Mouse (Mus musculus): ENCODE data around the gene Metap1d. TPM values are rescaled to one million over a fixed set of nuclear protein-coding genes. Genes with fewer than 3 reads are reported as not detected.

Metap1d gene
- 45.7 TPM for polyA plus RNA-seq (2017; shearing (Covaris generic))

GRCm38 (mm10) chr2:71453161-71453916 is at the start of gene Metap1d:
Gene Metap1d, plus strand, starts transcription at chr2:71453276.

GRCm38 (mm10) chr2:71528014-71528713 is 75.1 kb downstream of the Metap1d start, which contains the start of gene Dlx1:
Gene Dlx1, plus strand, starts transcription at chr2:71528113.

DNA sequence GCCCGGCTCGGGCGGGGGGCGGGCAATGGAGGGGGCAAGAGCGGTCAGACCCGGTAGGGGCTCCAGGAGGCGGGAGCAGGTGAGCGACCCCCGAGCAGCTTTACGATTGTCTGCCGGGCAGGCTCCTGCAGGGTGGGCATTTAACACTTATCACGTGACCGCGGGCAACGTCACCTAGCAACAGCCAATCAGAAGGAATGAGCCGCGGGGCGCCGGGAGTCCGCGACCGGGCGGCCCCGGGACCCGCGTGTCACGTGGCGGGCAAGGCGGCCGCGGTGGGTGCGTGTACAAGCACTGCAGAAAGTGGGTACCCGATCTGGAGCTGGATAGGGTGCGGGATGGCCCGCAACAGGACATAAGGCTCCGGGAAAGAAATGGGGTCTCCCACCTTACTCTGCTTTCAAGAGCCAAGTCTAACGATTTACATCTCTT is 93.6 kb downstream of the Metap1d start, which contains the start of gene Dlx2:
Dlx2 (minus strand) TSS at position 115 of the 432 bp plus-strand sequence.

Other genes starting within 250 kb of the Metap1d start
- 35.4 TPM for gene Dync1i2, start 241.6 kb upstream of the Metap1d start, polyA plus RNA-seq (2017; shearing (Covaris generic))
- 104 TPM for gene Slc25a12, start 85.5 kb upstream of the Metap1d start, polyA plus RNA-seq (2017; shearing (Covaris generic))
- 53.8 TPM for gene Hat1, start 64.3 kb upstream of the Metap1d start, polyA plus RNA-seq (2017; shearing (Covaris generic))
- gene Dlx1, start 74.8 kb downstream of the Metap1d start, polyA plus RNA-seq (2017; shearing (Covaris generic)): not detected
- gene Dlx2, start 93.5 kb downstream of the Metap1d start, polyA plus RNA-seq (2017; shearing (Covaris generic)): not detected